Mouse (Mus musculus) liver, embryonic 12.5 days (tissue): ENCODE results near the gene Trpm3. TPM values are rescaled to one million over a fixed set of nuclear protein-coding genes. Genes with fewer than 3 reads are reported as not detected.

Experiments used
- ATAC-seq: fragments of 200-750 bp; cut with Nextera tagmentation; 2 replicates; pipeline ENCODE4 v1.8.0; 2017; ENCODE audit warnings: moderate number of reproducible peaks, mild to moderate bottlenecking, moderate library complexity
- H3K27ac ChIP-seq: fragments of 300-500 bp; sonication (generic); 2 replicates; pipeline ENCODE4 v1.5.1; 2016; ENCODE audit warnings: mild to moderate bottlenecking
- H3K27me3 ChIP-seq: fragments of 300-500 bp; sonication (generic); replicated peaks from 2 replicates; pipeline ENCODE4 v1.6.1; 2016; ENCODE audit warnings: mild to moderate bottlenecking, moderate library complexity
- H3K36me3 ChIP-seq: fragments of 300-500 bp; sonication (generic); 2 replicates; pipeline ENCODE4 v1.6.1; 2016; ENCODE audit warnings: mild to moderate bottlenecking, moderate library complexity
- H3K4me1 ChIP-seq: fragments of 300-500 bp; sonication (generic); 2 replicates; pipeline ENCODE4 v1.6.1; 2016
- H3K4me2 ChIP-seq: fragments of 300-500 bp; sonication (generic); 2 replicates; pipeline ENCODE4 v1.6.1; 2016; ENCODE audit warnings: mild to moderate bottlenecking, moderate library complexity
- H3K4me3 ChIP-seq: fragments of 300-500 bp; sonication (generic); 2 replicates; pipeline ENCODE4 v1.5.1; 2016; ENCODE audit warnings: mild to moderate bottlenecking, moderate library complexity
- H3K9ac ChIP-seq: fragments of 300-500 bp; sonication (generic); 2 replicates; pipeline ENCODE4 v1.6.1; 2016; ENCODE audit warnings: mild to moderate bottlenecking, moderate library complexity
- H3K9me3 ChIP-seq: fragments of 300-500 bp; sonication (generic); replicated peaks from 2 replicates; pipeline ENCODE4 v1.6.1; 2016; ENCODE audit warnings: mild to moderate bottlenecking, moderate library complexity
- WGBS: fragments of 180-500 bp; shearing (Covaris S2); methylation state at CpG from one replicate; pipeline ENCODE4 v1.1.7; 2016; ENCODE audit not compliant: insufficient replicate concordance; 5-methylcytosine and 5-hydroxymethylcytosine counted together
- polyA plus RNA-seq: library from polyadenylated mRNA; unstranded; fragments of >200 nt; fragmentation: Nextera tagmentation; extraction: Ambion mirVana; gene quantifications from 2 replicates; pipeline ENCODE4 v1.2.1, GENCODE M21; 2016

Trpm3 gene
- polyA plus RNA-seq, 1 experiment from 2014 or later: not detected

GRCm38 (mm10) chr19:22800471-22800870, 661.6 kb downstream of the Trpm3 start:
- no peaks in the 10 kb centered on the region for H3K27me3 ChIP-seq
- H3K4me1 ChIP-seq: no peaks in the 10 kb centered on the region
- no peak overlapping the region for H3K4me3 ChIP-seq
- H3K9me3 ChIP-seq: no peaks in the 10 kb centered on the region
- no peak for ATAC-seq
- no peak overlapping the region for H3K9ac ChIP-seq
- H3K36me3 ChIP-seq: no peaks in the 10 kb centered on the region
- 21% methylated on average over 5 of the region's 5 CpGs for WGBS
- no peak overlapping the region for H3K4me2 ChIP-seq
- no peak overlapping the region for H3K27ac ChIP-seq

GRCm38 (mm10) chr19:22803396-22803795, 664.5 kb downstream of the Trpm3 start:
- Histone ChIP-seq H3K9me3 (no peaks in the 10 kb centered on the region), H3K36me3 (no peaks in the 10 kb centered on the region), H3K9ac (no peak overlapping the region), H3K4me2 (no peak overlapping the region), H3K27ac (no peak overlapping the region), H3K4me3 (no peak overlapping the region), H3K27me3 (no peaks in the 10 kb centered on the region), H3K4me1 (no peaks in the 10 kb centered on the region)
- no peak for ATAC-seq

- H3K9ac ChIP-seq: no peak overlapping the region
- no peak for ATAC-seq
- H3K36me3 ChIP-seq: no peaks in the 10 kb centered on the region
- no peaks in the 10 kb centered on the region for H3K27me3 ChIP-seq
- no peaks in the 10 kb centered on the region for H3K4me1 ChIP-seq
- H3K4me3 ChIP-seq: no peak overlapping the region
- no peak overlapping the region for H3K27ac ChIP-seq
- H3K4me2 ChIP-seq: no peak overlapping the region
- no peaks in the 10 kb centered on the region for H3K9me3 ChIP-seq
- WGBS: 58% methylated on average over 2 of the region's 2 CpGs
Measured at GRCm38 (mm10) chr19:22804311-22804710, 665.5 kb downstream of the Trpm3 start.

- H3K36me3 ChIP-seq: no peaks in the 10 kb centered on the region
- H3K27me3 ChIP-seq: no peaks in the 10 kb centered on the region
- H3K4me2 ChIP-seq: no peak overlapping the region
- 0 out of 2 replicates have a peak, but pooled peaks cover 4% of the 10 kb centered on the region for H3K9me3 ChIP-seq
- H3K27ac ChIP-seq: no peak overlapping the region
- ATAC-seq: no peak
- no peaks in the 10 kb centered on the region for H3K4me1 ChIP-seq
- no peak overlapping the region for H3K9ac ChIP-seq
- 60% methylated on average over 3 of the region's 3 CpGs for WGBS
- no peak overlapping the region for H3K4me3 ChIP-seq
Measured at GRCm38 (mm10) chr19:22810247-22810646, 671.4 kb downstream of the Trpm3 start.

- Histone ChIP-seq H3K27me3 (no peaks in the 10 kb centered on the region), H3K4me2 (no peak overlapping the region), H3K9ac (no peak overlapping the region), H3K9me3 (no peaks in the 10 kb centered on the region), H3K4me3 (no peak overlapping the region), H3K4me1 (no peaks in the 10 kb centered on the region), H3K27ac (no peak overlapping the region), H3K36me3 (no peaks in the 10 kb centered on the region)
- no peak for ATAC-seq
- 70% methylated on average over 8 of the region's 8 CpGs for WGBS
Measured at GRCm38 (mm10) chr19:22821741-22822140, 682.9 kb downstream of the Trpm3 start.

- 66% methylated on average over 9 of the region's 9 CpGs for WGBS
- Histone ChIP-seq H3K4me2 (no peak overlapping the region), H3K27me3 (no peaks in the 10 kb centered on the region), H3K36me3 (no peaks in the 10 kb centered on the region), H3K9ac (no peak overlapping the region), H3K4me3 (no peak overlapping the region), H3K9me3 (no peaks in the 10 kb centered on the region), H3K27ac (no peak overlapping the region), H3K4me1 (no peaks in the 10 kb centered on the region)
- no peak for ATAC-seq
Measured at GRCm38 (mm10) chr19:22823491-22823981, 684.7 kb downstream of the Trpm3 start.

- ATAC-seq: no peak
- Histone ChIP-seq H3K4me3 (no peak overlapping the region), H3K9me3 (no peaks in the 10 kb centered on the region), H3K4me1 (no peaks in the 10 kb centered on the region), H3K9ac (no peak overlapping the region), H3K4me2 (no peak overlapping the region), H3K27me3 (no peaks in the 10 kb centered on the region), H3K27ac (no peak overlapping the region), H3K36me3 (no peaks in the 10 kb centered on the region)
- WGBS: 62% methylated on average over 1 of the region's 1 CpGs
Measured at GRCm38 (mm10) chr19:22825812-22826211, 687.0 kb downstream of the Trpm3 start.

GRCm38 (mm10) chr19:22828198-22828742, 689.4 kb downstream of the Trpm3 start:
- Histone ChIP-seq H3K4me3 (no peak overlapping the region), H3K9me3 (no peaks in the 10 kb centered on the region), H3K9ac (no peak overlapping the region), H3K4me1 (no peaks in the 10 kb centered on the region), H3K27ac (no peak overlapping the region), H3K36me3 (no peaks in the 10 kb centered on the region), H3K4me2 (no peak overlapping the region), H3K27me3 (no peaks in the 10 kb centered on the region)
- ATAC-seq: no peak
- WGBS: 54% methylated on average over 2 of the region's 2 CpGs

- WGBS: 54% methylated on average over 6 of the region's 6 CpGs
- no peaks in the 10 kb centered on the region for H3K4me1 ChIP-seq
- H3K36me3 ChIP-seq: no peaks in the 10 kb centered on the region
- H3K27ac ChIP-seq: no peak overlapping the region
- no peak overlapping the region for H3K4me2 ChIP-seq
- no peaks in the 10 kb centered on the region for H3K9me3 ChIP-seq
- H3K4me3 ChIP-seq: no peak overlapping the region
- H3K9ac ChIP-seq: no peak overlapping the region
- no peaks in the 10 kb centered on the region for H3K27me3 ChIP-seq
- ATAC-seq: no peak
Measured at GRCm38 (mm10) chr19:22841081-22842040, 702.5 kb downstream of the Trpm3 start.

GRCm38 (mm10) chr19:22842697-22843096, 703.9 kb downstream of the Trpm3 start:
- WGBS: 62% methylated on average over 2 of the region's 2 CpGs

GRCm38 (mm10) chr19:22847696-22848095, 708.9 kb downstream of the Trpm3 start:
- no peak overlapping the region for H3K4me2 ChIP-seq
- no peak overlapping the region for H3K9ac ChIP-seq
- no peaks in the 10 kb centered on the region for H3K27me3 ChIP-seq
- H3K4me1 ChIP-seq: no peaks in the 10 kb centered on the region
- WGBS: 64% methylated on average over 12 of the region's 12 CpGs
- ATAC-seq: no peak
- H3K9me3 ChIP-seq: no peaks in the 10 kb centered on the region
- no peak overlapping the region for H3K27ac ChIP-seq
- H3K4me3 ChIP-seq: no peak overlapping the region
- H3K36me3 ChIP-seq: no peaks in the 10 kb centered on the region

More at GRCm38 (mm10) chr19:22842697-22843096, 703.9 kb downstream of the Trpm3 start:
- no peak overlapping the region for H3K4me3 ChIP-seq
- H3K9me3 ChIP-seq: no peaks in the 10 kb centered on the region
- H3K36me3 ChIP-seq: no peaks in the 10 kb centered on the region
- no peaks in the 10 kb centered on the region for H3K4me1 ChIP-seq
- no peak overlapping the region for H3K4me2 ChIP-seq
- no peaks in the 10 kb centered on the region for H3K27me3 ChIP-seq
- no peak overlapping the region for H3K27ac ChIP-seq
- no peak overlapping the region for H3K9ac ChIP-seq
- no peak for ATAC-seq

GRCm38 (mm10) chr19:22848251-22848650, 709.4 kb downstream of the Trpm3 start:
- 53% methylated on average over 1 of the region's 1 CpGs for WGBS
- H3K4me2 ChIP-seq: no peak overlapping the region
- ATAC-seq: no peak
- H3K9me3 ChIP-seq: no peaks in the 10 kb centered on the region
- no peak overlapping the region for H3K27ac ChIP-seq
- H3K4me1 ChIP-seq: no peaks in the 10 kb centered on the region
- no peak overlapping the region for H3K9ac ChIP-seq
- H3K36me3 ChIP-seq: no peaks in the 10 kb centered on the region
- H3K4me3 ChIP-seq: no peak overlapping the region
- no peaks in the 10 kb centered on the region for H3K27me3 ChIP-seq
